Mouse (Mus musculus): ENCODE results near the gene Rasl2-9.

GRCm38 (mm10) chr7:5125549-5126406 lies at the start of gene Rasl2-9:
- TF ChIP-seq MYOD1 (IDR thresholded peaks at IDR 0.05; ENCODE audit: control insufficient read depth in 1 of 3, insufficient read length in 2 of 3, low read depth in 2 of 3) (no peak), USF1 (IDR thresholded peaks at IDR 0.05; ENCODE audit: low read depth) (no peak), POLR2A (IDR thresholded peaks at IDR 0.05; ENCODE audit: insufficient read length, low read depth) (no peak), TCF3 (IDR thresholded peaks at IDR 0.05; ENCODE audit: insufficient read length, low read depth) (no peak), E2F4 (IDR thresholded peaks at IDR 0.05; ENCODE audit: insufficient read depth) (no peak), CEBPB (IDR thresholded peaks at IDR 0.05; ENCODE audit: insufficient read depth, poor library complexity, severe bottlenecking) (no peak), MAX (IDR thresholded peaks at IDR 0.05; ENCODE audit: low read depth) (no peak), MYOG (IDR thresholded peaks at IDR 0.05; ENCODE audit: control insufficient read depth in 1 of 3, insufficient read depth in 1 of 3, insufficient read length in 2 of 3, low read depth in 2 of 3) (no peak)

All from myocyte (in vitro differentiated cells).